Mouse (Mus musculus): ENCODE measurements at regions not wholly inside any gene's neighbourhood (a gene's known extent, or its start where the extent isn't known, plus 50 kb on each side); places are given as distances from the start of the nearest gene placed in this dataset.

- ATAC-seq (replicated peaks; ENCODE audit: low FRiP score, poor library complexity, severe bottlenecking): no peak
These were observed 615.9 kb downstream of the Nedd1 start for GRCm38 (mm10) chr10:92106331-92106730.

GRCm38 (mm10) chr10:92103887-92104286 lies 618.3 kb downstream of the Nedd1 start:
- ATAC-seq (replicated peaks; ENCODE audit: low FRiP score, poor library complexity, severe bottlenecking): no peak

- no peak for ATAC-seq (replicated peaks; ENCODE audit: low FRiP score, poor library complexity, severe bottlenecking)
These were observed 619.5 kb downstream of the Nedd1 start for GRCm38 (mm10) chr10:92102755-92103154.

- no peak for ATAC-seq (replicated peaks; ENCODE audit: low FRiP score, poor library complexity, severe bottlenecking)
These were observed 624.7 kb downstream of the Nedd1 start for GRCm38 (mm10) chr10:92097562-92097961.

GRCm38 (mm10) chr10:92097081-92097480 lies 625.1 kb downstream of the Nedd1 start:
- no peak for ATAC-seq (replicated peaks; ENCODE audit: low FRiP score, poor library complexity, severe bottlenecking)

- no peak for ATAC-seq (replicated peaks; ENCODE audit: low FRiP score, poor library complexity, severe bottlenecking)
These were observed 630.5 kb downstream of the Nedd1 start for GRCm38 (mm10) chr10:92091480-92092395.

GRCm38 (mm10) chr10:92082111-92082510 lies 640.1 kb downstream of the Nedd1 start:
- no peak for ATAC-seq (replicated peaks; ENCODE audit: low FRiP score, poor library complexity, severe bottlenecking)

- no peak for ATAC-seq (replicated peaks; ENCODE audit: low FRiP score, poor library complexity, severe bottlenecking)
These were observed 641.0 kb downstream of the Nedd1 start for GRCm38 (mm10) chr10:92081199-92081598.

- no peak for ATAC-seq (replicated peaks; ENCODE audit: low FRiP score, poor library complexity, severe bottlenecking)
These were observed 642.8 kb downstream of the Nedd1 start for GRCm38 (mm10) chr10:92079421-92079820.

GRCm38 (mm10) chr10:92077291-92077690 lies 644.9 kb downstream of the Nedd1 start:
- ATAC-seq (replicated peaks; ENCODE audit: low FRiP score, poor library complexity, severe bottlenecking): no peak

GRCm38 (mm10) chr10:92076754-92077153 lies 645.5 kb downstream of the Nedd1 start:
- ATAC-seq (replicated peaks; ENCODE audit: low FRiP score, poor library complexity, severe bottlenecking): no peak

GRCm38 (mm10) chr10:92075469-92075868 lies 646.8 kb downstream of the Nedd1 start:
- no peak for ATAC-seq (replicated peaks; ENCODE audit: low FRiP score, poor library complexity, severe bottlenecking)

- ATAC-seq (replicated peaks; ENCODE audit: low FRiP score, poor library complexity, severe bottlenecking): no peak
These were observed 647.4 kb downstream of the Nedd1 start for GRCm38 (mm10) chr10:92074698-92075394.

- no peak for ATAC-seq (replicated peaks; ENCODE audit: low FRiP score, poor library complexity, severe bottlenecking)
These were observed 648.3 kb downstream of the Nedd1 start for GRCm38 (mm10) chr10:92073873-92074390.

- ATAC-seq (replicated peaks; ENCODE audit: low FRiP score, poor library complexity, severe bottlenecking): no peak
These were observed 677.4 kb downstream of the Nedd1 start for GRCm38 (mm10) chr10:92044783-92045182.

GRCm38 (mm10) chr10:92036176-92036575 lies 686.0 kb downstream of the Nedd1 start:
- no peak for ATAC-seq (replicated peaks; ENCODE audit: low FRiP score, poor library complexity, severe bottlenecking)

GRCm38 (mm10) chr10:92030221-92030620 lies 692.0 kb downstream of the Nedd1 start:
- no peak for ATAC-seq (replicated peaks; ENCODE audit: low FRiP score, poor library complexity, severe bottlenecking)

GRCm38 (mm10) chr10:92024203-92024602 lies 698.0 kb downstream of the Nedd1 start:
- no peak for ATAC-seq (replicated peaks; ENCODE audit: low FRiP score, poor library complexity, severe bottlenecking)

GRCm38 (mm10) chr10:92021036-92021435 lies 701.2 kb downstream of the Nedd1 start:
- ATAC-seq (replicated peaks; ENCODE audit: low FRiP score, poor library complexity, severe bottlenecking): no peak

- no peak for ATAC-seq (replicated peaks; ENCODE audit: low FRiP score, poor library complexity, severe bottlenecking)
These were observed 712.7 kb downstream of the Nedd1 start for GRCm38 (mm10) chr10:92009551-92009950.

- ATAC-seq (replicated peaks; ENCODE audit: low FRiP score, poor library complexity, severe bottlenecking): no peak
These were observed 714.3 kb downstream of the Nedd1 start for GRCm38 (mm10) chr10:92007891-92008290.

Measured in erythroid progenitor cell, adult 5-6 weeks (primary cell).